Mouse (Mus musculus): ENCODE measurements at regions not wholly inside any gene's neighbourhood (a gene's known extent, or its start where the extent isn't known, plus 50 kb on each side); places are given as distances from the start of the nearest gene placed in this dataset.
"Not testable (repeated sequence)": the region's sequence is repeated elsewhere in the genome, so short reads cannot be mapped to it uniquely, and the experiment has no call there.

DNA sequence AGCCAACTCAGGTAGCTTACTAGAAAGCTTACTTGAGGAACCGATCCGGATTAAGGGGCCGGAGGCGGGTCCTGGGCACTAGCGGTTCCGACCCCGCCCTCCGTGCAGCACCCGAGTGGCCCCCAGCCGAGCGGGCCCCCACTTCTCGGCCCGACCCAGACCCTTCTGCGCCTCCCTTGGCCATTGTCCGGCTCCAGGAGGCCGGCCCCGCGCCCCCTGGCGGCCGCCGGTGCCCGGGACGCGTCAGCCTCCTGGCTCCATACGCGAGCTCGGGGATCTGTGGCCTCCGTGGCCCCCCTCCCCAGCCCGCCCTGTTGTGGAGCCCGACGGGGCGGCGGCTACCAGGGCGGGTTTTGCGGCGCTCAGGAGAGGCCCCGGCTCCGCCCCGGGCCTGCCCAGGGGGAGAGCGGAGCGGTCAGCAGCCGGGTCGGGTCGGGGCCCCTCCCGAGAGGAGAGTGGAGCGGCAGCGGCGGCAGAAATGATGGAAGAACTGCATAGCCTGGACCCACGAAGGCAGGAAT lies 94.3 kb upstream of the Zfp986 start:
- peak; percentile 2 to 13 for DNase-seq (ENCODE audit: extremely low spot score in 1 of 2, low spot score in 1 of 2)

DNA sequence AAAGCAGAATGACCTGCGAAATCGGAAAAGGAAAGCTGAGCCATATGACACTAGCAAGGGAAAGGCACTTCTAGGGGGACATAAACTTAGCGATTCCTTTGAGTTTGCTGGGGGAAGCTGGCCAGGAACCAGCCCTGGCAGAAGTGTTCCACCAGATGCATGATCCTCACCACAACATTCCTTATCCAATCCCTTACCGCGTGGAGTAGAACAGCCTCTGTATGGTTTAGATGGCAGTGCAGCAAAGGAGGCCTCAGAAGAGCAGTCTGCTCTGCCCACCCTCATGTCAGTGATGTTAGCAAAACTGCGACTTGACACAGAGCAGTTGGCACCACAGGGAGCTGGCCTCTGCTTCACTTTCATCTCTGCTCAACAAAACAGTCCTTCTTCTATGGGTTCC lies 93.7 kb upstream of the Zfp986 start:
- DNase-seq (ENCODE audit: extremely low spot score in 1 of 2, low spot score in 1 of 2) = not testable (repeated sequence)

DNA sequence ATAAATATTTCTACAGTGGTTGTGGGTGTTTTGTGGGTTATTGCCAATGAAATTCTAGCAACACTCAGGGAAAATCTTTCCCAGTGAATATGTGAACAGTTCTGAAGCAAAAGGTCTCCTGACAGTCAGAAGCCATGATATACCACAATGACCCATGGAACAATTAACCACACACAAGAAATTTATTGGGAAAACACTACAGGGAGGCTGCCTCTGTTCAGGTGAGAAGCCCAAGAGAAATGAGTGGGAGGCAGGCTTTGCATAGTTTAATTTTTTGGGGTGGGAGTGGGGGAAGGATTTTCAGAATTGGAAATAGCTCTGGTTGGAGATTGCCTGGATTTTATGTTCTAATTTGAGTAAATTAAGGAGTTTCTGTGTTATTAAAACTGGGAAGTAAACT lies 92.1 kb upstream of the Zfp986 start:
- not testable (repeated sequence) for DNase-seq (ENCODE audit: extremely low spot score in 1 of 2, low spot score in 1 of 2)

DNA sequence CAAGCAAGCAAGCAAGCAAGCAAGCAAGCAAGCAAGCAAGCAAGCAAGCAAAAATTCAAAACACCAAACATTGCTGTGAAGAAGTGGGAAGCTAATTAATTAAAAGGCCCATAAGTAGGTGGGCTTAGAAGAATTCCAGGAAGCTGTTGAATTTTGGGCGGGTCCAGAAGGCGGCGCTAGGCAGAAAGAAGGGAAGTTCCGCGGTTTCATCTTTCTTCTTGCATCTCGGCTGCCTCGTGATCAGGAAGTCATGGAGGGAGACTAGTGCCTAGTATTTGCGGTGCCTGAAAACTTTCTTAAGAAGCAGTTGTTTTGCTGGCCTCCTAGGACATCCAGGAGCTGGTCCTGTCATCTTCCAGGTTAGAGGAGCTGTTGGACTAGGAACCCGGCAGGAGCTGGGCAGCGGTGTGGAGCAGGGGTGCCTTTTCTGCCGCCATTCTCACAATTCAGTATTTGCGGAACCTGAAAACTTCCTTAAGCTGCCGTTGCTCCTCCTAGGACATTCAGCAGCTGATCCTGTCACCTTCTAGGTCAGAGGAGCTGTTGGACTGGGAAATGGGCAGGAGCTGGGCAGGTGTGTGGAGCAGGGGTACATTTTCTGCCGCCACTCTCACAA lies 87.2 kb upstream of the Zfp986 start:
- DNase-seq (ENCODE audit: extremely low spot score in 1 of 2, low spot score in 1 of 2) = not testable (repeated sequence)

DNA sequence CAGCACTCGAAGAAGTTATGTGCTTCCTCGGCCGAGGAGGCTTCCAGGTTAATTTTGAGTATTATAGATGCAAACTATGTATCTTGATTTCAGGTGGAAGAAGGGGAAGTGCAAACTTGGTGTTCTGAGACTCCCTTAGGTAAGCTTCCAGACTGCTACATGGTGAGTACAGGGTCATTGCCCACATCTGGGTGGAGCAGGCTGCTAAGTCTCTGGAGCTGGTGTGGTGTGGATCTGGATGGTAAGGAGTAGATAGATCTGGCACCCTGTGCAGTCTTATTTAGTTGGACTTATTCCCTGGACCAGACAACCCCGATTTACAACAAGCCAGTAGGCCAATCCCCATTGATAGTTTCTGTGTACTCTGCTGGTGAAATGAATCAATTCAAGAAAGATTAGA lies 53.9 kb upstream of the Zfp986 start:
- DNase-seq (ENCODE audit: extremely low spot score in 1 of 2, low spot score in 1 of 2) = not testable (repeated sequence)
